Mouse (Mus musculus): ENCODE data around the gene Cep70. TPM values are rescaled to one million over a fixed set of nuclear protein-coding genes. Genes with fewer than 3 reads are reported as not detected.

Gene Cep70
- polyA plus RNA-seq, 1 experiment from 2014 or later = 79.4 TPM

DNA sequence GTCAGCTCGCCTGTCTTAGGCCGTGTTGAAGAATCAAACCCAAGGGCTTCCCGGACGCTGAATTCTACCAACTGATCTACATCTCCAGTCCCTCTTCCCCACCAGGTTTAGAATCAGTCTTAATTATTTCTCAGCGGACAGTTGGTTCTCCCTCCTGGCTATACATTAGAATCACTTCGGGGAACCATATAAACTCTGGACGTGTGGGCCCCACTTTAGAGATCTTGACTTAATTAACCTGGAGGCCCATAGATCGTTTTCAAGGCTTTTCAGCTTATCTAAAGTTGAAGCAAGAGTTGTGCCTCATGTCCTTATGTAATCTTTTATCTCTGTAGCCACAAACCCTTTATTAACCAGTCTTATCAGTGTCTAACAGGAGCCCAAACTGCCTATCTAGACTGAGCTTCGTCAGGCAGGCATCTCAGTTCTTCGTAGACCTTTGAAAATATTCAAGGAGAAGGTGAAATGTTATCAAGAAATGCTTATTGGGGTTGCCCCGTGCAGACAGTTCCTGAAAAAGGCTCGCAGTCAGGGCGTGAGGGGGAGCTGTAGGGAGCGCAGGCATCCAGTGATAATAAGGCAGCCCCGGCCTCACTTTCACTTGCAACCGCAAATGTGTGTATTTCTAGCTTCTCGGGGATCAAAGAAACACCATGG is 506 bp upstream of the Cep70 start:
- no peak overlapping the region for H3K27ac ChIP-seq
- ATAC-seq = no peak; the same call in none of the 2 replicates

DNA sequence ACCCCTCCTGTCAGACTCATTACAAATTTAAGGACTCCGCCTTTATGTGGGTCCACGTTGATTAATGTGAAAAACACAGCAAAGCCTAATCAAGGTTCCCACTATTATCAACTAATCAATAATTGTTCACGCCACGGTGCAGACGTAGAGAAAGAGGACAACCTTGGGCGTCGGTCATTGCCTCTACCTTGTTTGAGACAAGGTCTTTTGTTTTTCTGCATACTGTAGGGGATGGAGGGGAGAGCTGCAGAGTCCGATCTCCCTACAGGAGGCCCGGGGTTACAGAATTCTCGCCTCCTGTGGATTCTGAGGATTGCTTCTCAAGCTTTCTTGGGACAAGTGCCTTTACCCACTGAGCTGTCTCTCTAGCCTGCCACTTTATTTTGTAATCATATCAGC is 727 bp downstream of the Cep70 start:
- WGBS = 3% methylated on average over 10 of the region's 10 CpGs
- no peaks in the 10 kb centered on the region for H3K9me3 ChIP-seq
- H3K4me1 ChIP-seq (replicated peaks) = peaks cover 30% of the 10 kb centered on the region
- H3K36me3 ChIP-seq = peaks cover 19% of the 10 kb centered on the region
- ATAC-seq = peak; percentile 57
- H3K4me2 ChIP-seq (replicated peaks) = peak overlapping the region; percentile 73
- peak overlapping the region; percentile 83 for H3K27ac ChIP-seq
- peak overlapping the region; percentile 71 for H3K4me3 ChIP-seq (replicated peaks)
- peak overlapping the region; percentile 76 for H3K9ac ChIP-seq (replicated peaks)
- H3K27me3 ChIP-seq = no peaks in the 10 kb centered on the region

More for the DNA sequence above, 506 bp upstream of the Cep70 start:
- H3K4me1 ChIP-seq (replicated peaks) = peaks cover 24% of the 10 kb centered on the region
- H3K9me3 ChIP-seq = no peaks in the 10 kb centered on the region
- H3K4me2 ChIP-seq (replicated peaks) = peak overlapping the region; percentile 73
- 0 out of 2 replicates have a peak overlapping the region, but pooled peaks have one; percentile 21 for H3K9ac ChIP-seq (replicated peaks)
- no peaks in the 10 kb centered on the region for H3K27me3 ChIP-seq
- H3K4me3 ChIP-seq (replicated peaks) = peak overlapping the region; percentile 71
- H3K36me3 ChIP-seq = peaks cover 10% of the 10 kb centered on the region; the same call in 1 of the 2 replicates
- 8% methylated on average over 17 of the region's 17 CpGs for WGBS

DNA sequence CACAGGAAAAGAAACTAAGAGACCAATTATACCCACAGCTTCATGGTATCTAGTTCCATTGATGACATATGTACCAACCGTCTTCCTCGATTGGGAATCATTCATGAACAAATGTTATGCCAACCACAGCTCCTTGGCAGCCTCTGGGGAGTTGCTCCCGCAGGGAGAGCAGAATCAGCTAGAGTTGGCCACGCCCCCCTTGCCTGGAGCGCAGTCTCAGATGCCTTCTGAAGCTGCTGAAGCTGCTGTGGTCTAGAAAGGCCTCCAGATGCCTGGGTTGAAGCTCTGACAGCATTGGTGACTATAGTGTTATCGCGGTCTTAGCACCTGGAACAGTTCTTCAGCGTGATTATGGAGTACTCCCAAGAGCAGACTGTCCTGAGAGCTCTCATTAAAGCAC is 5.1 kb downstream of the Cep70 start:
- WGBS = 56% methylated on average over 8 of the region's 8 CpGs
- peaks cover 24% of the 10 kb centered on the region for H3K4me1 ChIP-seq (replicated peaks)
- no peak overlapping the region for H3K4me3 ChIP-seq (replicated peaks)
- no peaks in the 10 kb centered on the region for H3K27me3 ChIP-seq
- H3K36me3 ChIP-seq = peaks cover 36% of the 10 kb centered on the region
- no peak overlapping the region for H3K27ac ChIP-seq
- ATAC-seq = no peak
- H3K9me3 ChIP-seq = no peaks in the 10 kb centered on the region
- H3K9ac ChIP-seq (replicated peaks) = no peak overlapping the region
- H3K4me2 ChIP-seq (replicated peaks) = no peak overlapping the region

DNA sequence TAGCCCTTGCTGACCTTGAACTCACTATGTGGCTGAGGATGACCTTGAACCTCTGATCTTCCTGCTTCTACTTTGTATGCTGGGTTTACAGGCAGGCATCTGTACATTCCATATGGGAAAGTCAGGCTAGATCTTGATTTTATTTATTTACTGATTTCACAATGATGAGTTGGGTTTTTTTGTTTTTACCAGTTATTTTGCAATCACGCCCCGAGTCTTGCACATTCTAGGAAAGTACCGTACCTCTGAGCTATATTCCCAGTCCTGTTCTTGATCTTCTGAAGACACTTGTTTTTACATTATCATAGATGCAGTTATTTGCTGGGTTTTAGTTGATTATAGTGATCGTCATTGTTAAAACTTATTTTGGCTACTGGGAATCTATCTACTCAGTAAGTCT is 5.7 kb downstream of the Cep70 start:
- H3K36me3 ChIP-seq = peaks cover 39% of the 10 kb centered on the region
- no peak overlapping the region for H3K4me3 ChIP-seq (replicated peaks)
- H3K4me2 ChIP-seq (replicated peaks) = no peak overlapping the region
- H3K4me1 ChIP-seq (replicated peaks) = peaks cover 23% of the 10 kb centered on the region
- H3K9ac ChIP-seq (replicated peaks) = no peak overlapping the region
- ATAC-seq = no peak
- H3K27ac ChIP-seq = no peak overlapping the region
- H3K27me3 ChIP-seq = no peaks in the 10 kb centered on the region
- no peaks in the 10 kb centered on the region for H3K9me3 ChIP-seq
- WGBS = 96% methylated on average over 4 of the region's 4 CpGs

DNA sequence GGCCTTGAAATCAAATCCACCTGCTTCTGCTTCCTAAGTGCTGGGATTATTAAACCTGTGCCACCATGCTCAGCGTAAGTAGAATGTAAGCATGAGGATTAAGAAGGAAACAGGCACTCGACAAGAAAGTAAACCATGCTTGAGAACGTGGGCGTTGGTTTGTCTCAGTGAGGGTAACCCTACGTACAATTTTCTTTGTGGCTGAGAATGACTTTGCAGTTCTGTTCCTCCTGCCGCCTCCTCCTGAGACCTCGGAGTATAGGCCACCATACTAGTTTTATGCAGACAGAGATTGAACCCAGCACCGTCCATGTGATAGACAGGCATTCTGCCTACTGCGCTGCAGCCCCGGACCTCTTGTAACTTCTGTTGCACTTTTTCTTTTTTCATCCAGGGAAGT is 10.7 kb downstream of the Cep70 start:
- no peaks in the 10 kb centered on the region for H3K4me1 ChIP-seq (replicated peaks)
- no peak for ATAC-seq
- no peak overlapping the region for H3K4me2 ChIP-seq (replicated peaks)
- no peak overlapping the region for H3K27ac ChIP-seq
- no peak overlapping the region for H3K9ac ChIP-seq (replicated peaks)
- peaks cover 59% of the 10 kb centered on the region for H3K36me3 ChIP-seq
- WGBS = 89% methylated on average over 10 of the region's 10 CpGs
- H3K27me3 ChIP-seq = no peaks in the 10 kb centered on the region
- no peaks in the 10 kb centered on the region for H3K9me3 ChIP-seq
- no peak overlapping the region for H3K4me3 ChIP-seq (replicated peaks)

DNA sequence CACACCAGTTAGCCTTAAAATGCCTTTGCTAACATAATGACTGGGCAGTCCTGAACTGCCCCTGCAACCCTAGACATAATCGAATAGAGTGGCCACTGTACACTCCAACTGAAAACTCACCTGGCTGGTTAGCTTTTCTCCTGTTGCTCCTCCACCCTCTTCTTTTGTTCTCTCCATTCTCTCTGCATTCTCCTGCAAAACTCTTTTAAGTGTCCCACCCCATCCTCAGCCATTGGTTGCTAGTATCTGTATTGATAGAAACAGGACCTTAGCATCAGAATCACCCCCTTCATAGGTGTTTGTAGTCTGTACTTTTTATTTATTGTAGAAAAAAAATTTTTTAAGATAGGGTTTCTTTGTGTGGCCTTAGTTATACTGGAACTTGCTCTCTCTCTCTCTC is 13.0 kb downstream of the Cep70 start:
- H3K9me3 ChIP-seq = no peaks in the 10 kb centered on the region
- H3K36me3 ChIP-seq = peaks cover 62% of the 10 kb centered on the region
- H3K27me3 ChIP-seq = no peaks in the 10 kb centered on the region
- H3K9ac ChIP-seq (replicated peaks) = no peak overlapping the region
- H3K4me1 ChIP-seq (replicated peaks) = no peaks in the 10 kb centered on the region
- no peak overlapping the region for H3K4me3 ChIP-seq (replicated peaks)
- 94% methylated on average over 1 of the region's 1 CpGs for WGBS
- no peak overlapping the region for H3K27ac ChIP-seq
- H3K4me2 ChIP-seq (replicated peaks) = no peak overlapping the region
- no peak for ATAC-seq

DNA sequence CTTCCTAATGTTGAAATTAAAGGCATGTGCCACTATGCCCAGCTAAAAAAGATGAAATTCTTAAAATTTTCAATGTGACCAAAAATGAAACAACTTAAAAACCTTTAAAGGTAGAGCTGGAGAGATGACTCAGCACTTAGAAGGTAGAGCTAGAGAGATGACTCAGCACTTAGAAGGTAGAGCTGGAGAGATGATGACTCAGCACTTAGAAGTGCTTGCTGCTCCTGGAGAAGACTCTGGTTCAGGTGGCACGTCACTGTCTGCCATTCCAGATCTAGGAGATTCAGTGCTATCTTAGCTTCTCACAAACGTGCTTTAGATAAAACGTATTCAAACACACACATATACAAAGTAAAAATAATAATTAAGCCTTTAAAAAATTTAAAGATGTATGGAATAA is 13.7 kb downstream of the Cep70 start:
- WGBS = 93% methylated on average over 3 of the region's 3 CpGs
- H3K27ac ChIP-seq = no peak overlapping the region
- no peak overlapping the region for H3K4me3 ChIP-seq (replicated peaks)
- H3K9me3 ChIP-seq = no peaks in the 10 kb centered on the region
- H3K4me2 ChIP-seq (replicated peaks) = no peak overlapping the region
- H3K4me1 ChIP-seq (replicated peaks) = no peaks in the 10 kb centered on the region
- no peak overlapping the region for H3K9ac ChIP-seq (replicated peaks)
- no peak for ATAC-seq
- H3K27me3 ChIP-seq = no peaks in the 10 kb centered on the region
- peaks cover 65% of the 10 kb centered on the region for H3K36me3 ChIP-seq

DNA sequence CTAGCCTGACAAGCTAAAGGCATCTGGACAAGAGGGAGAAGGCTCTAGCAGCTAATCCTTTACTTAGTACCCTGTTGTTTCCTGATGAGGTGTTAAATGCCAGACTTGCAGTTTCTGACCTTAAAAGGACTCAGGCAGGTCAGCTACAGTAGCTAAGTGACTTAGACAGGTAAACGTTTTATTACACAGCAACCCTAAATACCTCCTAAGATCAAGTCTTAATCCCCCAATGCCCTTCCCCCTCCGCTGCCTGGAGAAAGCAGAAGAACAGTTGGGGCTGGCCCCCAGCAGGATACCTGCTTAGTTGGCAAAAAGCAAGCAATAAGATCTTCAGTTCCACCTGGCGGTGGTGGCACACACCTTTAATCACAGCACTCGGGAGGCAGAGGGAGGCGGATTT is 15.7 kb downstream of the Cep70 start:
- Histone ChIP-seq H3K9me3 (no peaks in the 10 kb centered on the region), H3K9ac (replicated peaks) (no peak overlapping the region), H3K4me3 (replicated peaks) (no peak overlapping the region), H3K4me2 (replicated peaks) (no peak overlapping the region), H3K27ac (no peak overlapping the region), H3K36me3 (peaks cover 76% of the 10 kb centered on the region), H3K4me1 (replicated peaks) (no peaks in the 10 kb centered on the region), H3K27me3 (no peaks in the 10 kb centered on the region)
- 73% methylated on average over 5 of the region's 5 CpGs for WGBS
- ATAC-seq = no peak

DNA sequence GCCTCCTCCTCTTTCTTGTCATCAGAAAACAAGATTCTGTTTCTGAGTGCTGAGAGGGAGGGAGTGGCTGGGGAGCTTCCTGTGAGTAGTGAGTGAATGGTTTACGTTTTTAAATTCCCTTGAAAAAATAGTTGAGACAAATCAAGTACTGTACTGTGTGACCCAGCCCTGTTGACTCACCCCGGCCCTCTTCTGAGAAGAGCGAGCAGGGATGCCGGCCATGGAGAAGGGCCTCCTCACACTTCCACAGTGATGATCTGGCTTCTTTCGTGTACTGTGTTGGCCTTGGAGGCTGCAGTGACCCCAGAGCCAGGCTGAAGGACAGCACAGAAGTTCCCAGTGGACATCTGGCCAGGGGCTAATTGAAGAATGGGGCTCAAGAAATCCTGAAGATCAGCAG is 61.1 kb downstream of the Cep70 start:
- H3K9me3 ChIP-seq = no peaks in the 10 kb centered on the region
- no peaks in the 10 kb centered on the region for H3K4me1 ChIP-seq (replicated peaks)
- ATAC-seq = no peak
- H3K27ac ChIP-seq = no peak overlapping the region
- H3K4me3 ChIP-seq (replicated peaks) = no peak overlapping the region
- WGBS = 95% methylated on average over 5 of the region's 5 CpGs
- H3K4me2 ChIP-seq (replicated peaks) = no peak overlapping the region
- H3K36me3 ChIP-seq = peaks cover 62% of the 10 kb centered on the region
- no peak overlapping the region for H3K9ac ChIP-seq (replicated peaks)
- no peaks in the 10 kb centered on the region for H3K27me3 ChIP-seq

DNA sequence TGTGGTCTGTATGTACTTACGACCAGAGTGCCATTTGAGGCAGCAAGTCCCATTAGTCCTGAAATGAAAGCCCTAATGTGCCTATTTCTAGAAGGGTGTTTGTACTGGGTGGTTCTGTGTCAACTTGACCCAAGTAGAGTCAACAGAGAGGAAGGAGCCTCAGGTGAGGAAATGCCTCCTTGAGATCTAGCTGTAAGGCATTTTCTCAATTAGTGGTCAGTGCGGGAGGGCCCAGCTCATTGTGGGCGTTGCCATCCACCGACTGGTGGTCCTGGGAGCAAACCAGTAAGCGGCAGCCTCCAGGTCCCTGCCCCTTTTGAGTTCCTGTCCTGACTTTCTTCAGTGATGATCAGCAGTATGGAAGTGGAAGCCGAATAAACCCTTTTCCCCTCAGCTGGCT is 63.1 kb downstream of the Cep70 start:
- 94% methylated on average over 6 of the region's 6 CpGs for WGBS
- Histone ChIP-seq H3K36me3 (peaks cover 62% of the 10 kb centered on the region), H3K4me2 (replicated peaks) (no peak overlapping the region), H3K27me3 (no peaks in the 10 kb centered on the region), H3K9me3 (no peaks in the 10 kb centered on the region), H3K27ac (no peak overlapping the region), H3K4me3 (replicated peaks) (no peak overlapping the region), H3K4me1 (replicated peaks) (no peaks in the 10 kb centered on the region), H3K9ac (replicated peaks) (no peak overlapping the region)
- ATAC-seq = no peak

DNA sequence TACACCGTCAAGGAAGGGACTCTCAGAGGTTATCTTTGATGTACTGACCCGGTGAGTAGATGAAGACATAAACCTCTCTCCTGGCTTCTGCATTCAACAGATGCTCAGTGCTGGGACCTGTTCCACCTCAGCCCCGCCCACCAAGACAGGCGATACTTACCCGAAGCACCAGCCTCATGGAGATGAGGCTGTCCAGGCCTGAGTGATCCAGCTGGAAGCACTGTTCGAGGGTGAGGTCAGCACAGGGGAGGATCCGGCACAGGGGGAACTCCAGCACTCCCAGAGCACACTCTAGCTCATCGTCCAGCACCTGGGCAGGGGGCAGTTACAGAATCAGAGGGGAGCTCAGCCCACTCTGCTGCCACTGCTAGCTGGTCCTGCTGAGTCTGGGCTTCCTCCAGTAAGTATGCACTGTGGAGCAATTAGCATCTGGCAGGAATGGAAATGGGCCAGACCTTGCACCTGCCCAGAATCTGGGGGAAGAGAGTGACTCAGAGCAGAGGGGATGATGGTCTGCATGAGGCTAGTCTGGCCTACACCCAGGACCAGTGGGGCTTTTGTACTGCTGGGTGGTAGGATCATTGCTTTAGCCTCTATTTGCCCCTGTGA is 76.3 kb downstream of the Cep70 start:
- no peak overlapping the region for H3K9ac ChIP-seq (replicated peaks)

DNA sequence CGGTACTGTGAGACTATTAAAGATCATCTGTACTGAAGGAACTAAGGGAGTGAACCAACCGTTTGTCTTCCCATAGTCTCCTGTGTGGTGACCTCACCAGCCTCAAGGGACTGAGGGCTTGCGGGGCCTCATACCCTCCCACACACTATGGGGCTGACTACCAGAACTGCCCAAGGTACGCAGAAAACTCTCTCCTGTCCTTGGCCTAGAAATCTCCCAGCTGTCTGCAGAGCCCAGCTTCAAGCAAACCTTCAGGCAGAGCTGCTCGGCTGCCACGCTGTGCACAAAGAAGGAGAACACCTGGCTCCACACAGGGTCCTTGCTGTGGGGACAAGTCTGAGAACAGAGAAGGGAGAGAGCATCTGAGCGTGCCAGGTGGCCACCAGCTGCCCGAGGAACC is 76.8 kb downstream of the Cep70 start:
- no peak overlapping the region for H3K27ac ChIP-seq
- no peaks in the 10 kb centered on the region for H3K27me3 ChIP-seq
- WGBS = 91% methylated on average over 8 of the region's 8 CpGs
- no peaks in the 10 kb centered on the region for H3K4me1 ChIP-seq (replicated peaks)
- no peak overlapping the region for H3K4me2 ChIP-seq (replicated peaks)
- no peaks in the 10 kb centered on the region for H3K36me3 ChIP-seq
- no peak overlapping the region for H3K4me3 ChIP-seq (replicated peaks)
- 0 out of 2 replicates have a peak, but pooled peaks have one; percentile 13 for ATAC-seq
- H3K9ac ChIP-seq (replicated peaks) = no peak overlapping the region
- no peaks in the 10 kb centered on the region for H3K9me3 ChIP-seq

More for the DNA sequence above, 76.3 kb downstream of the Cep70 start:
- WGBS = 70% methylated on average over 8 of the region's 8 CpGs
- H3K27me3 ChIP-seq = no peaks in the 10 kb centered on the region
- H3K9me3 ChIP-seq = no peaks in the 10 kb centered on the region
- H3K36me3 ChIP-seq = no peaks in the 10 kb centered on the region
- H3K4me2 ChIP-seq (replicated peaks) = no peak overlapping the region
- H3K4me1 ChIP-seq (replicated peaks) = no peaks in the 10 kb centered on the region
- ATAC-seq = 0 out of 2 replicates have a peak, but pooled peaks have one; percentile 17
- H3K4me3 ChIP-seq (replicated peaks) = no peak overlapping the region
- no peak overlapping the region for H3K27ac ChIP-seq

All from midbrain, embryonic 13.5 days (tissue).